Mouse (Mus musculus): Measurements from ENCODE around the gene Acads.

GRCm38 (mm10) chr5:115069611-115070010 lies 49.5 kb downstream of the Acads start:
- no peak for TF ChIP-seq CTCF (conservative IDR thresholded peaks at IDR 0.05; ENCODE audit: insufficient read depth, insufficient read length, low read depth, low read length)
- TF ChIP-seq POLR2A (IDR thresholded peaks at IDR 0.05; ENCODE audit: low read depth, low read length) = no peak

Measured in kidney, adult 2 months (tissue).